Comparison of ENCODE assay signal across 8 mouse cellular contexts in the genomic region with DNA sequence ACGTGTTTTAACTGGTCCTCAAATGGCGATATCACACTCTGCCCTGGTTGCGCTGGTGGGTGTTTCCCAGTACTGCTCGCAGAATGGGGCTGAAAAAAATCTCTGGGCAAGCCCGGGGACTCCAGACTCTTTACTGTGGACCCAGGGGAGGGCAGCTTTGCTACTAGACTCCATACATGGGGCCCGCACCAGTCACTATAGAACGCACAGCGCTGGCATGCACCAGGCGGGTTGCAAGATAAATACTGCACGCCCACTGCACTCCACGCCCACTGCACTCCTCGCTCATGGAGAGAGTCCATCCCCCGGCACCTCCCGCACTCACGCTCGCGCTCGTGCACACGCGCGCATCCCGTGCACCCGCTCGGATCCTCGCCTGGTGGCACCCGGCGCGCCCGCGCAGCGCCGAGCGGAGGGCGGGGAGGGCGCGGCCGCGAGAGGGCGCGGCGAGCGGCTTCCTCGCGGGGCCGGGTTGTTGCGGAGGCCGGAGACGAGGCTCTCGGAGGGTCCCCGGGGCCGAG. TPM values are rescaled to one million over a fixed set of nuclear protein-coding genes. Genes with fewer than 3 reads are reported as not detected.
A peak's percentile ranks its signal among the peaks of the same experiment; 100 is the strongest.
DNase-seq lines count a peak whose midpoint lies in the region; ATAC-seq lines count a peak whose summit lies in the region.

A gene (plus strand): TSS at position 429 of the 521 bp plus-strand sequence.

- DNase-seq in WW6 (ENCODE audit: low read depth, low spot score), result peak; percentile 34
- peak; percentile 87 to 91 for DNase-seq in cerebellum, postnatal 10 days
- peak; percentile 46 to 60 for DNase-seq in frontal cortex, postnatal 25 days (ENCODE audit: low spot score in 2 of 2)
- DNase-seq in hindbrain, embryonic 11.5 days (ENCODE audit: low spot score), result peak; percentile 89
- DNase-seq in layer of hippocampus, postnatal 10 days (ENCODE audit: low spot score in 2 of 2), result peak; percentile 74 to 82
- peak; percentile 41 for DNase-seq in ovary, postnatal 14 days (ENCODE audit: low spot score)
- DNase-seq in thymus, postnatal 14 days, result peak; percentile 66

- no peaks in the 10 kb centered on the region for H3K4me1 ChIP-seq in hindbrain, embryonic 11.5 days (replicated peaks; ENCODE audit: control insufficient read depth, insufficient read depth, low read length)
- peaks cover 16% of the 10 kb centered on the region for H3K4me1 ChIP-seq in lung, embryonic 15.5 days

- peak within 1 kb of the TSS; percentile 65 for H3K9ac ChIP-seq in hindbrain, embryonic 11.5 days (ENCODE audit: low read depth, low read length)
- H3K9ac ChIP-seq in lung, embryonic 15.5 days, result peak within 1 kb of the TSS; percentile 58

- ATAC-seq in hindbrain, embryonic 11.5 days (ENCODE audit: low FRiP score), result peak; percentile 93
- ATAC-seq in lung, embryonic 15.5 days (ENCODE audit: borderline replicate concordance, extremely low read depth, low FRiP score, low TSS enrichment), result peak; percentile 89

- peaks cover 10% of the 10 kb centered on the region for H3K27me3 ChIP-seq in hindbrain, embryonic 11.5 days (ENCODE audit: control insufficient read depth, insufficient read depth, low read length)
- H3K27me3 ChIP-seq in lung, embryonic 15.5 days, result peaks cover 22% of the 10 kb centered on the region

- H3K4me3 ChIP-seq in hindbrain, embryonic 11.5 days (ENCODE audit: low read depth, low read length), result peak within 1 kb of the TSS; percentile 65
- peak within 1 kb of the TSS; percentile 69 for H3K4me3 ChIP-seq in lung, embryonic 15.5 days

- H3K9me3 ChIP-seq in hindbrain, embryonic 11.5 days (ENCODE audit: control insufficient read depth, low read length), result no peaks in the 10 kb centered on the region
- H3K9me3 ChIP-seq in lung, embryonic 15.5 days, result no peaks in the 10 kb centered on the region

- WGBS in hindbrain, embryonic 11.5 days, result 1% methylated on average over 46 of the region's 51 CpGs
- under 1% methylated on average over 50 of the region's 51 CpGs for WGBS in lung, embryonic 15.5 days

- H3K36me3 ChIP-seq in hindbrain, embryonic 11.5 days (ENCODE audit: control insufficient read depth, insufficient read depth, low read length), result no peaks in the 10 kb centered on the region
- H3K36me3 ChIP-seq in lung, embryonic 15.5 days, result no peaks in the 10 kb centered on the region

- peak within 1 kb of the TSS; percentile 79 for H3K4me2 ChIP-seq in hindbrain, embryonic 11.5 days (replicated peaks; ENCODE audit: low read depth, low read length)
- peak within 1 kb of the TSS; percentile 93 for H3K4me2 ChIP-seq in lung, embryonic 15.5 days

- no peak within 1 kb of the TSS for H3K27ac ChIP-seq in hindbrain, embryonic 11.5 days (ENCODE audit: low read depth, low read length)
- no peak within 1 kb of the TSS for H3K27ac ChIP-seq in lung, embryonic 15.5 days

RNA-seq across cellular contexts. Expression of the gene that starts here (rescaled TPM):
- 4.0 and 4.8 TPM in 2 replicates for polyA plus RNA-seq in hindbrain, embryonic 11.5 days (2014; fragmentation: Nextera tagmentation; extraction: Ambion mirVana)
- total RNA-seq in layer of hippocampus, postnatal 10 days (2021), result 10 to 100 TPM; 39.5 to 43.6 TPM
- polyA plus RNA-seq in lung, embryonic 15.5 days (2015; fragmentation: Nextera tagmentation; extraction: Ambion mirVana), result 5.5 and 5.9 TPM in 2 replicates

Comparison
In these comparisons a context has a peak if more than half of its experiments do, and no peak if none do; other contexts are left out.
1. DNase-seq: peak in every context shown above with its lines; median percentile 89 in cerebellum, postnatal 10 days; 89 in hindbrain, embryonic 11.5 days; 78 in layer of hippocampus, postnatal 10 days; 66 in thymus, postnatal 14 days; 53 in frontal cortex, postnatal 25 days; 41 in ovary, postnatal 14 days; 34 in WW6.